Mouse (Mus musculus): ENCODE measurements around the gene Tiam2.

The Tiam2 gene

DNA sequence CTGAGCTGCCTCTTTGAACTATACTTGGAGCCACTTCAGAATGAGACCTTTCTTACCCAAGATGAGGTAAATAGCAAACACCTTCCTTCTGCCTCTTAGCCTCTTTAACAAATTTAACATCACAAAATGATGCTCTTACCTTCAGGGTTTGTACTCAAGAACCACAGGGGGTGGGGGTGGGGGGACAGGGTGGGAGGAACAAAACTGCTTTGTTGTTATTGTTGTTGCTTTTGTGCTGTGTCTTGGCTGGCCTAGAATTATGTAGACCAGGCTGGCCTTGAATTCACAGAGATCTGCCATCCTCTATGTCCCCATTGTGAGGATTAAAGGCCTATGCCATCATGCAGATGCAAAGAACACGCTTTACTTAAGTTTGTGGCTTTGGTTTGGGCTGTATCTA, 179.3 kb downstream of the Tiam2 start:
- no peak for DNase-seq

DNA sequence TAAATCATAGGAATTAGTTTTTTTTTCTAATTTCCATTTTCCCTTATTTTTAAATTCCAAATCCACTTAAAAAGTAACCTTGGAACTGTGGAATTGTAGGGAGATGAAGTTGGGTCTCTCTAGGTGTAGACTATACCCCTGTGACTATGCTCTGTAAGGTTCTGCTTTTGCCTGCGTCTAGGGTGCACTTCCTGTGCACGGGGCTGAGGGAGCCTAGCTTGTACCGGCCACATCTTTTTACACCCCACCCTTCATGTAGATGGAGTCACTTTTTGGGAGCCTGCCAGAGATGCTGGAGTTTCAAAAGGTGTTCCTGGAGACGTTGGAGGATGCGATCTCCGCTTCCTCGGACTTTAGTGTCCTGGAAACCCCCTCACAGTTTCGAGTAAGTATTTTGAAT, 180.1 kb downstream of the Tiam2 start:
- DNase-seq = no peak

DNA sequence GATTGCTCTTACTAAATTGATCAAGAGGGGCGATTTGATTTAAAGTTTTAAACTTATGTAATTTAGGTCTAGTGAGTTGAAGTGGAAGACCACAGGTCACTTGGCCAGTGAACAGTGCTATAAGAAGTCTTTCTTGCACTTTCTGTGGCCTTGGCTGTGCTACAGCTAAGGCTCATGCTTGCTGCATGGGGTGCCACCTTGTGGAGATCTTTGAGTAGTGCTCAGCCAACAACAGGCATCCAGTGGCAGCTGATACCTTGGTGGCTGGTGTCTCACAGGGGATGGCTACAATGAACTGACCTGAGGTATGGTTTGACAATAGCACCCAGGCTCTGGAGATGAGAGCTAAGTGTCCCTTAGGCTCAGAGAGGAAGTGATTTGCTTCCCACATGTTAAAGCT, 183.5 kb downstream of the Tiam2 start:
- DNase-seq = peak; percentile 78

DNA sequence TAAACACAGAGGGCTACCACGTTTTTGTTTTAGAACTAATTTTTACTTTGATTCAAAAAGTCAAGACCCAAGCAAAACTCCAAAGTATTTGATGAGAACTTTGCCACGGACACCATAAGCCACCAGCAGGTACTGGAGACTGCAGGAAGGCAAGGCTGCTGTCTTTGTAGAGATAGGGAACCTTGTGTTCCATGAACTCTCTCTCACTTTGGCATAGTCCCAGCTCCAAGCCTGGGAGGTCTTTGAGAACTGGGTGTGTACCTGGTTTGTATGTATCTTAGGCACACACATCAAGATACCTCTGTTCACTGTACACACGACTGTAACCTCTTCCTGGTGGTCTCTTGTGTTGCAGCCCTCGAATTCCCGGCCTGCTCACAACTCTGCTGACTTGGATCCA, 187.9 kb downstream of the Tiam2 start:
- DNase-seq = no peak

DNA sequence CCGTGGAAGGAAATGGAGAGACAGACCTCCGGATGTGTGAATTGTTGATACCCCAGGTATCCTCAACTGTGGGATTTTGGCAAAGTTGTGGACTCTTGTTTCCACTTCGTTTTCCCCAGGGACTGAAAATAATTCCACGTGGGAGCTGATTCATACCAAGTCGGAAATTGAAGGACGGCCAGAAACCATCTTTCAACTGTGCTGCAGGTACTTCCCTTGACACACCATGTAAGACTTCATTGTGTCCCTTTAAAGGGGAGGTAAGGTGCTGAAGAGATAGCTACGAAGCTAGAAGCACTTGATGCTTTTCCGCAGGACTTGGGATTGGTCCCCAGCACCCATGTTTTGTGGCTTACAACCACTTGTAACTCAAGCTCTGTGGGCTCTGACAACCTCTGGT, 189.5 kb downstream of the Tiam2 start:
- no peak for DNase-seq

DNA sequence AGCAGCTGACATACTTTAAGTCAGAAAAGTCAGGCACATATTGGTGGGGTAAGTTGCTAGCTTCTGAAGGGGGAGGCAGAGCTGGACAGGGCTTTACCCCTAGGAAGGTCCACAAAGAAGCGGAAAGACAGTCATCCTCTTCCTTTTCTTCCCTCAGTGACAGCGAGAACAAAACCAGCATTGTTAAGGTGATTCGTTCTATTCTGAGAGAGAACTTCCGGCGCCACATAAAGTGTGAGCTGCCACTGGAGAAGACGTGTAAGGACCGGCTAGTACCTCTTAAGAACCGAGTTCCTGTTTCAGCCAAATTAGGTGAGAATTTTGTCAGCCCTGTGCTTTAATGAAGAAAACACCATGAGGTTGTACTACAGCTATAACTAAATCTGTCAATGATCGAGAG, 190.0 kb downstream of the Tiam2 start:
- DNase-seq = peak; percentile 10

DNA sequence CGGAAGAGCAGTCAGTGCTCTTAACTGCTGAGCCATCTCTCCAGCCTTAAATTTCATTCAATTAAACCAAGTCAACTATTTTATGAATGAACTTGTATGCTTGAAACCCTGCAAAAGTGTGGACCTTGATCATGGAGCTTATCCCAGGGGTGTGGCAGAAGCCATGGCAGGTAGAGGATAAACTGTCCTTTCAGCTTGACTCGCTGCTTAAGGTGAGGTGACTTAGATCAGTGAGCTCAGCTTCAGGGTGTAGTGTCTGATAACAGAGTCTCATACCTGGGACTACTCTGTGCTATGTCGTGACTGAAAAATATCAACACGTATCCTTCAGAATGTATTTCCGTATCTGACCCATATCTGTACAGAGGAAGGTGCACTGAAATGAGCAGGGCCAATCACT, 194.0 kb downstream of the Tiam2 start:
- no peak for DNase-seq

DNA sequence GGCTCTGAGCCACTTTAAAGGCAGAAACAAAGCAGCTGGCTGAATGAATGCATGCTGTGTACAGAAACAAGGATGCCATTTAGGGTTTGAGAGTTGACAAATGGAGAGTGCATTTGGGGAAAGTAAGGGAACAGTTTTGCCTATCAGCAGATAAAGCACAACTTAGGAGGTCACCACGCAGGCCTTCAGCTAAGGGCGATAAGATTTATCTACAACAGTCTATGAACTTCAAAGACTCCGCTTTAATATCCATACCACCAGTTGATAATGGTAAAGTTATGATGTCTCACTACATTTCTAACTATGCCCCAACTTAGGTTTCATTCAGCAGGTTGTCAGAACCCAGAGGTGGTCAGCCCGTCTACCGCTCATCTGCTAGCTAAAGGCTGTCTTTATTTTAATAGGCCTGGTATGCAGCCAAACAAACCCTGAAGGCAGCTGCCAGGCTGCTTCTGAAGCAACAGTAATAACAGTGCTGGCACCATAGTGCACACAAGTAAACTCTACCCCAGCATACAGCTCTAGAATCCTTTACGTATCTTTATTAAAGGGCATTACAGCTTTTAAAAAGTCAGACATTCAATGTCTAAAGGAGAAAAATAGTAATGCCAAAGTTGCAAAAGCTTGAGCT, 201.6 kb downstream of the Tiam2 start:
- DNase-seq = no peak

DNA sequence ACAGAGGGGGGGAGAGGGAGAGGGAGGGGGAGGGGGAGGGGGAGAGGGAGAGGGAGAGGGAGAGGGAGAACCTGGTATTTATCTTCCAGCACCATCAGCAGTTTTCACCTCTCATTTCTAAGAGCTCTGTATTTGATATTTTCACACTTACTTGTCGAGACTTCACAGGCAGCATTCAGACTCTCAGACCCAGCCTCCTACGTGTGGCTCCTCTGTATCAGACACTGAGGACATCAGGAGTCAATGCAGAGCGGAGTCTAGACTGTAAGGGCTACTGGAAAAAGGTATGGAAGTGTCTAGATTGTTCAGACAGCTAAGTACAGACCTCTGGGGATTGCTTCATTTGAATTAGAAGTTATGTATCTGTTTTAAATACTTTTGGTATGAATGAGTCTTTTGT, 203.2 kb downstream of the Tiam2 start:
- DNase-seq = no peak

DNA sequence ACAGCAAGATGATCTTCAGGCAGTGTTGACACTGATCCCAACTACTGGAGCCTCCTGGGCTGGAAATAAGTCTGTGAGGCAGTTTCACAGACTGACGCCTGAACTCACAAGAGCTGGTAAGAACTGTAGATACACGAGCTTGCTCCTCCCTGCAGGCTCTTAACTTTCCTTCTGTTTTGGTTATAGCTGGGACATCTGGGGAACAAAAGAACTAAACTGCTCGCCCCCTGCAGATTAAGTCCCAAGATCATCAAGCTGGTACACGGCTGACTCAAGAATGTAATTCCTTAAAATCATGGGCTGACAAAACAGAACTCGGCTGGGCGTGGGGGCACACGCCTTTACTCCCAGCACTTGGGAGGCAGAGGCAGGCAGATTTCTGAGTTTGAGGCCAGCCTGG, 204.2 kb downstream of the Tiam2 start:
- DNase-seq = no peak

DNA sequence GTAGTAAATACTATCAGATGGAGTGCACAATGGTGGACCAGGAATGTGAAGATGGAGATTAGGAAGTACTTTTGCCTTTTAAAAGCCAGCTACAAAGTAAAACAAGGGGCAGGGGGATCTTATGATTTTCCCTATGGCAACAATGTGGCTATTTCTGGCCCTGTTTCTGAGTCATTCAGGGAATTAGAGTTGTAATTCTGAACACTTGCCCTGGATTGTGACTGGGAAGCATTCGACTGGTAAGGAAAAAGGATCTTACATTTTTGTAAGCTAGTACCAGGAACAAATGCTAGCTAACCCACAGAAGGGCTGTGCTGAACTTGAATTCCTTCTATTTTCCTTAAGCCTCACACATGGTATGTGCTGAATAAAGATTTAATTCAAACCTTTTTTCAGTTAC, 205.3 kb downstream of the Tiam2 start:
- DNase-seq = no peak

DNA sequence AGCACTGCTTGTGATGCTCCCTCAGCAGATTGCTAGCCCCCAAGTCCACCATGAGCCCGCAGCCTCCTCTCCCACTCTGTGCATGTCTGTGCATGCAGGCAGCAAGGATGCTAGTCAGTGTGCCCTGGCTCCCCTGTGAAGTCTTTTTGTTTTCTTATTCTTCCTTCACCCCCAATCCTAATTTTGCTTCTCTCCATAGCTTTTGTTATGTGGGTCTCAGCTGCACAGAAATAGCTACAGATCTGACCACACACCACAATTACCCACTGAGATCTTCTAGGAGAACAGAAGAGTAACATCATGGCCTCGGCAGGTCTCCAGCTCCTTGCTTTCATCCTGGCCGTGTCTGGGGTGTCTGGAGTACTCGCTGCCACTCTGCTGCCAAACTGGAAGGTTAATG, 205.9 kb downstream of the Tiam2 start, which contains the start of gene Cldn20:
Cldn20 (plus strand) TSS at position 301 of the 400 bp plus-strand sequence.
- DNase-seq = no peak

DNA sequence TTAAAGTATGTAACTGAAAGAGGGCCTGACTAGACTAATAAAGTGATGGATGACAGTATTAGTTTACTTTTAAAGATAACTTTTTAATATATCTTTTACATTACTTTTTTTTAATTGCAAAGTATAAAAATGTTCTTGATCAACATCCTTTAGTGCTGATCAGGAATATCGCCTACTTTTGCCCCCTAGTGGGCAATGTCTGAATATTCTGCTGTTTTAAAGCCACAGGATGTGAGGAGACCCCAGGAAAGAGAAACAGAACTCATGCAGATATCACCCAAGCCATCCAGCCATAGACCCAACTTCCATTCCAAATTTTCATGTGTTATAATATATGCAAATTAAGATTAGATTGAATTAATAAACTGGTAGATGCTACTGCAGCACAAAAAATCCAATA, 207.1 kb downstream of the Tiam2 start:
- DNase-seq = peak; percentile 58

DNA sequence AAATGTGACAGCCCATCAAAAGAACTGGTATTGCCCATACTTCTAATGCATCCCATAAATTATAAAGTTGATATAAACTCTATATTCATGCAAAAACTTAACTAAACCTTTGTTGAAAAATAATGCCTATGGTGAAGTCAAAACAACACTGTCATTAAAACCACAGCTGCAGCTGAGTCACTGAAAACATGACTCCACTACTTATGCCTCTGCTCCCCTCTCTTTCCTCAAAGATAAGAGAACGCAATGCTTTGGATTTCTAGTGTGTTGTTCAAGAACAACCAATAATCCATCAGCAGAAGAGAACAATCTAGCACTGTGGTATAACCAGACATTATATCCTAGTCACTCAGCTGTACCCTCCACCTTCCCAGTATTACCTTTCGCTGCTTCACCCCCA, 213.9 kb downstream of the Tiam2 start:
- DNase-seq = no peak

DNA sequence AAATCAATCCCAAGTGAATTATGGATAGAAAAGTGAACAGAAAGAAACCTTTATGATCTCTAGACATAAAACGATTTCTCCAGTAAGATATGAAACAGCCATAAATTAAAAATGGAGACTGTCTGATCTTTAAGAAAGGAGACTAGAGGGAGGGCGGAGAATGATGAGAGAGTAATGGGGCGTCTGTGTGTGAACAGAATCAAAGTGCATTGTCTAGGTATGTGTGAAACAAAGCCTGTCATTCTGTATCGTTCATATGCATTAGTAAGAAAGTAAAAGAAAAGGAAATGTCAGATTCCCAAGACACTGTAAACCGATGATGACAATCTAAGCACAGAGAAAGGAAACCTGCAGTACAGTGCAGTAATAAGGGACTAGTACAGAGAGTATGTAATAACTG, 214.7 kb downstream of the Tiam2 start:
- DNase-seq = no peak

DNA sequence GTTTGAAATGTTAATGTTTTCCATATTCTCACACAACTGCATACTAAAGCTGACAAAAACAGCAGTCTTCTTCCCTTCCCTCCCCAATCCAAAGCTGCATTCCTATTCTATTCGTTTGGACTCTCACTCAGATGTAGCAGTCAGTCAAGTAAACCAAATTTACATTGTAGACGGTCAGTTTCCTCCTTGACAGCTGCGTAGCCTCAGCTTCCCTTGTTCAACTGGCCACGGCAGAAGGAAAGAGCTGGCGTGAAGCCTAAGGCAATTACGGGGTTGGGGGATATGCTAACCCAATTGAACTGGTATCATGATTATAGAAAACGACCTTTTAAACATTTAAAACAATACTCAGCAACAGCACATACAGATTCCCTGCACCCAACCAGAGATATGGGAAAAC, 221.4 kb downstream of the Tiam2 start:
- DNase-seq = no peak

DNA sequence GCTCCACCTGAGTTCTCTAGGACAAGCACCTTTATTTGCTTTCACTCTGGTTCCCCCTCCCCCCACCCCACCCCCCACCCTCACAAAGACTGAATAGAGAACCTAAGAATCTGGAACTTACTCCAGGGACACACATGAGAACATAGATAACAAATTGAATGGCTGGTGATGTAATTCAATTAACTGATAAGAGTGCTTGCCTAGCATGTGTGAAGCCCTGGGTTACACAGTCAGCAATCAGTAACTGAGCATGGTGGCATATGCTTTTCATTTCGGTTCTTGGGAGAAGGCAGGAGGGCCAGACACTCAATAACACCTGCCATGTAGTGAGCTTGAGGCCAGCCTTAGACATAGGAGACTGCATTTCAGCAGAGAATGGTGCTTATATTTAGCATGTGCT, 229.9 kb downstream of the Tiam2 start:
- peak; percentile 7 for DNase-seq

DNA sequence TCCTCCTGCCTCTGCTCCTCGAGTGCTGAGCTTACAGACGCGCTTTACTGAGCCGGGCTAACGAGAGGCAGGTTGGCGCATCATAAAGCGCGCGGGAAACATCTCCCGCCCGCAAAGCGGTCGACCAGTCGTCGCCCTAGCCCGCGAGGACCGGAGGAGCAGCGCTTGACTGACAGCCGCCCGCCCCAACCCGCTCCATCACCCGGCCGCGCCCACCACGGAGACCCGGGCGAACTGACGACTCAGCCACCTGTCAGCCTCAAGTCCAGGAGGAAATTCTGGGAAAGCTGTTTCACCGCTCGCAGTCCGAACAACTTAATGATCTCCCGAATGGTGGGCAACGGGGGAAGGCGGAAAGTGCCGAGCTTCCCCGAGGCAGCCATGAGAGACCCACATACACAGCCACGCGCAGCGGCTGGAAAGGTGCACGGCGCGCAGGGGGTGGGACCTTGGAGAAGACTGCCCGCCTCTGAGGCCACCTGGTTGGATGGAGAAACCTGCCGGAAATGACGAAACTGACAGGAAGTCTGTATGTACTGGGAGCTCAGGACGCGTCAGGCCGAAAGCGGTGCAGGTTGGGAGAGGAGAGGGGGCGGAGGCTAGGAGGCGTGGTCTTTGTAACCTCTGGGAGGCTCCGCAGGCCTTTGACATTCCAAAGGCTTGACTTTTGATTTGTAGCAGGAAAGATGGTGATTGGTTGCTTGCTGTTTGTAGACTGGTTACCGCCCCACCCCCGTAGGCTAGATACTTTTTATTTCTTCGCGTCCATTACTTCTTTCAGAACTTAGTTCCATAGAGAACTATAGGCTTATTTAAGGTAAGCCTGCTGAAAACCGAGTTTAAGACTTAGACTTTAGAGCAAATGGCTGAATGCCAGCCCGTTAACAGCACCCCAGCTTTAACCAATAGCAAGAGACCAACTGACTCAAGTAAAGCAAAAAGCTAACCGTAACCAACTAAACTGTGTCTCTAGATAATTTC, 231.2 kb downstream of the Tiam2 start, which contains the start of gene Tfb1m:
Tfb1m (minus strand) TSS at position 451 of the 981 bp plus-strand sequence.
- peak; percentile 99 for DNase-seq

DNA sequence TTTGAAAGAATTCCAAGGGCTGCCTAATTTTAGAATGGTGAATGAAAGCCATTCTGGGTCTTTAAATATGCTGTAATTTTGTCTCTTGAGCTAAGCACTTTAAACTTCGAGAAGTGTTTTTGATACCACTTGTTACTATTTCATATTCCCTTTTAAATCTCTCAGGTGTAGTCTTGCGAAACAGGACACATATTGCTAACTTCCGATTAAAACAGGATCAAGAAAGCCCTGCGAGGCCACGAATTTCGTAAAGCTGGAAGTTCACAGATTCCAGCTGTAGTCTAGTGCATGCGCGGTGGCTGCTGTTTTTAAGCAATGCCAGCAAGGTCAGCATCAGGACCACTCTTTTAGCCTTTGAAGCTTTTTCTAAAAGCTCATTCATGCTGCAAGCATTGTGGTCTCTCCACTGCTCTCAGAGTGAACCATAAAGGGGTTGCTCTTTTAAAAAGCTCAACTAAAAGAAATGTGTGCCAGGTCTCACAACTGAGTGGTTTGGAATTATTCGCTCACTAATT, 232.0 kb downstream of the Tiam2 start:
- DNase-seq = peak; percentile 34

DNA sequence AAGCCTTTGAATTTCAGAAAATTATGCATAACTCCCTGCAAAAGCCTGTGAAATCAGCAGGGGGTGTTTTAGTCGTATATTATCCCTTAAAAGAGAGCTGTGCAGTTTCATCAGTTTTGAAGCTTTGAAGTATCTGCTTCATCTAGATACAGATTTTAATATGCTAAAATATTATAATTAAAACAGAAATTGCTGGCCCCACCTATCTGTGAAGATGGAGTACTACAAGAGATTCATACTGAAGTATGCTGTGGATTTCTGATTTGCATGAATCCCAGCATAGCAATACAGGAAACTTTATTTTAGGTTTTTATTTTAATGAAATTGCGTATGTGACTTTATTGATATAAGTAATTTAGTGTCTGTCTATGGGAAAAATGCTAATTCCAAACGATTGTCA, 234.2 kb downstream of the Tiam2 start:
- peak; percentile 9 for DNase-seq

DNA sequence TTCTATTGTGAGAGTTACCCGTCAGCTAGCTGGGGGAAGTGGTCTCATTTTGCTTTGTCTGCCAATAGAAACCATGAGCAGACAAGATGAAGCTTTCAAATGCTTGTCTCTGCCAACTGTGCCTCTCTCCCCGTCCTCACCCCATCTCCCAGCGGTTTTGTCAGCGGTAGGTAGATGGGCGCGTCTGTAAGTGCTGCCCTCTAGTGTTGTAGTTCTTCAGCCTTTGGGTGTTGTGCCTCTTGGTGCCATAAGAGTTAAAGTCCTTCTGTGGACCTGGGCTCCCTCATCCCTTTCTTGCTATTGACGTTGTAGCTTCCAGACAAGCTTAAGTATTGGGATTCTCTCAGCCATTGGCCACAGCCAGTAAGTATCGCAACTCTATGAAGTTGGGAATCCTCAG, 236.0 kb downstream of the Tiam2 start:
- DNase-seq = no peak

DNA sequence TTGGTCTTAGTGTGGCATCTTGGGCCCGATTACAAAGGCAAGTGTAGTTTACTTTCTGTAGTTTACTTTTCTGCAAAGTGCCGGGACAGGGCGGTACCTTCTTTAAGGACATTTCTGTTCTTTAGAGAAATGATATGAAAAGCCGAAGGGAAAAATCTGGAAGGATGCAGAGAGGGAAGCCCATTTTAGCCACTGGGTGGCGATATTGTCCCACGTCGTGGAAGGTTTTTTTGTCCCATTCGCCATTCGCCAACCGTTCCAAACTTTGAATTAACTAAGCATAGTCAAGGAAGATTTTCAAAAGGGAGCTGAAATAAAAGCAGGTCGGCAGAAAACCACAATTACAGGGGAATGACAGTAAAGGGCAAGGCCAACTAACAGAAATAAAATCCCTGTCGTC, 244.5 kb downstream of the Tiam2 start:
- peak; percentile 85 for DNase-seq

All from embryo, embryonic 11 days (tissue).